Mouse (Mus musculus) lung, postnatal 0 days (tissue): ENCODE data around the gene S100a11.

Source experiments
- CTCF ChIP-seq: IDR thresholded peaks from 2 replicates; pipeline ENCODE4 v1.5.1; 2016; ENCODE audit warnings: antibody characterized with exemption, mild to moderate bottlenecking
- EP300 ChIP-seq: IDR thresholded peaks from 2 replicates; pipeline ENCODE4 v1.6.1; 2016; ENCODE audit warnings: antibody characterized with exemption, mild to moderate bottlenecking, control low read depth

DNA sequence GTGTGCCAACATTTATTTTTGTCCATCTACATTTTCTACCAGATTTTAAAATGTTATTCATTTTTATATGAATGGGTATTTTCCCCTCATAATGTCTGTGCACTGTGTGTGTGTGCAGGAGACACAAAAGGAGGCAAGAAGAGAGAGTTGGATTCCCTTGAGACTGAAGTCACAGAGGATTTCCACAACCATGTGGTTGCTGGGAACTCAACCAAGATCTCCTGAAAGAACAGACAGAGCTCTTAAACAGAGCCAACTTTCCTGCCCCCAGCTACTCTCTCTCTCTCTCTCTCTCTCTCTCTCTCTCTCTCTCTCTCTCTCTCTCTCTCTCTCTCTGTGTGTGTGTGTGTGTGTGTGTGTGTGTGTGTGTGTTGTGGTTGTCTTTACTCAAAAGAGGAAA lies 21.2 kb upstream of the S100a11 start:
- TF ChIP-seq CTCF (no peak), EP300 (no peak)
